Mouse (Mus musculus): ENCODE results near the gene Rexo5.

DNA sequence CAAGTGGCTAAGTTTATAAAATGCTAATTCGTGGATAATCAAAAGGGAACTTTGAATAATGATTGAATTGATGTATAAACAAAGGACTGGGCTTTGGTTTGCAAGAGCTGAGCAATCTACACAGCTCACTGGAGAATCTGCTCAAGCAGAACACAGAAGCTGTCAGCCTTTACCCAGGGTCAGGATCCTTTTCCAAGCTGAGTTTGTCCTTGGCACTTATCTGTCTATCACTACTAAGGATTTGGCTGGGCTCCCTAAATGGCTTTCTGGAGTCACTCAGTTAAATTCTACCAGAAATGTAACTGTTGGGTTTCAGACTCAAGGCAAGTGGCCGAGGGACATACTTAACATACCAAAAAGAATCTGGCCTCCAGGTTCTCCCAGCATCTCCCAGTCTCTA, 43.9 kb upstream of the Rexo5 start:
- TF ChIP-seq CTCF (IDR thresholded peaks at IDR 0.05; ENCODE audit: control insufficient read depth, insufficient read depth, low read length), result no peak
- no peak for TF ChIP-seq POLR2A (IDR thresholded peaks at IDR 0.05; ENCODE audit: borderline replicate concordance, control insufficient read depth, low read depth, low read length)
